Mouse (Mus musculus) activated CD4-positive, CD25-positive, alpha-beta regulatory T cell (primary cell): Measurements from ENCODE around the gene Popdc2. TPM values are rescaled to one million over a fixed set of nuclear protein-coding genes. Genes with fewer than 3 reads are reported as not detected.

Experiments
- polyA plus RNA-seq, 2 experiments: library from polyadenylated mRNA; unstranded; fragments of 100-300 nt; shearing (Covaris generic); gene quantifications; one replicate each; pipeline ENCODE4 v1.2.1; 2017

Gene Popdc2
- 10 to 100 TPM in 1 of 2 experiments, under 1 TPM in 1; 0.16 to 13.2 TPM for polyA plus RNA-seq

DNA sequence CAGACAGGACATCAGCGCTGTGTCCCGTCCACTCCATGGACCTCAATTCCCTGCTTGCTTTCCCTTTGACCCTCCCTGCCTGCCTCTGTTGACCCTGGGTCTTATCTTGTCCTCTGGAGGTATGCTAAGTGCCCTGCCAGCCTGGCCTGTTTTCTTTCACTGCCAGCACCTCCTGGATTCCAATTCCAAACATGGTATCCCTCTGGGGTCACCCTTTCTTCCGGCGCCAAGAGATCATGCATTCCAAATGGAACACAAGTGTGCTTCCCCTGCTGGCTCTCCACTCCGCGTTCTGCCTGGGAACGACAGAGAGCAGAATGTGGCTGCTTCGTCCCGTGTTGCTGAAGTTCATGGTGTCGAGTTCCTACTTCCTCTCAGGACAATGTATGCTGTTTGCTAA lies at the start of gene Popdc2:
Gene Popdc2, plus strand, starts transcription at position 277 of the 400 bp plus-strand sequence.

GRCm38 (mm10) chr16:38341396-38342324 lies 20.3 kb upstream of the Popdc2 start, which contains the start of gene Maats1:
TSS of gene Maats1 (minus strand) at chr16:38342143.

GRCm38 (mm10) chr16:38346529-38347325 lies 15.3 kb upstream of the Popdc2 start, which contains the start of the genes Cox17 and Gm21987:
TSS of gene Cox17 (plus strand) at chr16:38346991.
TSS of gene Gm21987 (plus strand) at chr16:38347040.

Other genes starting within 250 kb of the Popdc2 start
- not detected for gene Nr1i2, start 67.4 kb upstream of the Popdc2 start, polyA plus RNA-seq
- gene Maats1, start 20.1 kb upstream of the Popdc2 start, polyA plus RNA-seq: under 1 TPM; 0.11 to 0.59 TPM
- gene Cox17, start 15.2 kb upstream of the Popdc2 start, polyA plus RNA-seq: 100 to 1,000 TPM; 192 to 256 TPM
- gene Gm21987, start 15.2 kb upstream of the Popdc2 start, polyA plus RNA-seq: under 1 TPM in 1 of 2 experiments, not detected in 1; 0.60 TPM
- gene Pla1a, start 70.9 kb downstream of the Popdc2 start, polyA plus RNA-seq: under 1 TPM; 0.13 to 0.20 TPM
- 100 to 1,000 TPM in 1 of 2 experiments, 10 to 100 TPM in 1; 70.6 to 120 TPM for gene Adprh, start 90.5 kb downstream of the Popdc2 start, polyA plus RNA-seq
- gene Cd80, start 93.4 kb downstream of the Popdc2 start, polyA plus RNA-seq: 1 to 10 TPM in 1 of 2 experiments, under 1 TPM in 1; 0.32 to 7.8 TPM
- gene Timmdc1, start 160.5 kb downstream of the Popdc2 start, polyA plus RNA-seq: 1 to 10 TPM; 5.8 to 8.2 TPM
- gene Poglut1, start 188.0 kb downstream of the Popdc2 start, polyA plus RNA-seq: 10 to 100 TPM; 38.4 to 39.0 TPM
- 10 to 100 TPM; 32.7 to 45.8 TPM for gene Tmem39a, start 196.5 kb downstream of the Popdc2 start, polyA plus RNA-seq